Mouse (Mus musculus) right cerebral cortex, adult 2 months (tissue): ENCODE measurements around the gene Camta1.
A peak's percentile ranks its signal among the peaks of the same experiment; 100 is the strongest.

Experiments used
- DNase-seq, 2 experiments: peaks; one replicate each; pipeline ENCODE4 v3.0.0; 2021 to 2022; ENCODE audit warnings: low spot score in 2 of 2

The Camta1 gene

DNA sequence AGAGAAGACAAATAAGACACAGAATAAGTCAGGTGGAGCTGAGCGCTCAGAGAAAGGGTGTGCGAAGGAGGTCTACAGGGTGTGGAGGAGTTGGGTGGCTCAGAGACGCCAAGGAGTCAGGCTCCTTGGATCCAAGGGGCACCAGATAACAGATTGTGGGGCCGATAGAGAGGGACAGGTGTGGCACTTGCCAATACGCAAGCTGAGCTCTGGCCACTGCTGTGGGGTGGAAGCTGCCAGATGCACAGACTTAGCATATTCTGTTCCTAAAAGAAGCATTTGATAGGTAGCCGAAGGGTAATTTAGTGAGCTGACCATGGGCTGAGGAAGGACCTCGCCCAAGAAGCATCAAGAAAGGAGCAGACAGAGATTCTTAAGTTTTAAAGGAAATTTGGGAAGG lies 177.1 kb downstream of the Camta1 start:
- DNase-seq, result no peak

GRCm38 (mm10) chr4:151682831-151683488 lies 178.7 kb downstream of the Camta1 start:
- DNase-seq, result no peak

DNA sequence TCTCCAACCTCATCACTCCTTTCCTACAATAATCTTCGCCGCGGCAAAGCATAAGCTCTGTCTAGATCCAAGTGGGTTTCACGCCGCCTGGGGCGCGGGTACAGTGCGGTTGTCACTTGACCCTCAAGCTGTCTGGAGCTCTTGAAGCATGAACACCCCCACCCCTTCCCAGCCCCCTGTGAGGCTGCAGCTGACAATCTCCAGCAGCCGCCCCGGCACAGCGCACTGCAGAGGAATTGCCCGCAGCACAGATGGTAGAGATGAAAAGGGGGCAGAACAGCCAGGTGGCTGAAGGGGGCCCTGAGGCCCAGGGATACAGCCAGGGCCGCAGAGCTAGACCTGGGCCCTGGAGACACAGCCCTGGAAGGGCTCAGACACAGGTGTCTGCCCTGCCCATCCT lies 189.2 kb downstream of the Camta1 start:
- no peak for DNase-seq

DNA sequence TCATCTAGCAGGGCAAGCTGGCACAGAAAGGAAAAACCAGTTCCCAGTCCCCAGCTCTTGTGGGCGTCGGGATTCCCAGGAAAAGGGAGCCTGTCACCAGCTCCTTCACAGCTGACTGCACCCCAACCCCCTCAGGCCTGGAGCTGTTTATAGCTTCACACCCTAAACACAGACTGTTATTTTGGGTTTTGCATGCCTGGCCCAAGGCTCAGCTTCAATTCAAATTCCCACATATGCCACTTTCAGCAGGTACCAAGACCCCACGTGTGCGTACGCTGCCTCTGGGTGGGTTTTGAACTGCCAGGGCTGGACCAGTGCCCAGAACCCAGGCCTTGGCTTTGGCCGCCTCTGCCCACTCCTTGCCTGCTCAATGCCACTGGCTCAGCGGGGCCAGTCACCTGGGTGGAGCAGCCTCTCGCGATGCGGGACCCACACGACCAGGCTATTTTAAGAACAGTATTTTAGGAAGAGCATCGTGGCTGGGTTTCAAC lies 195.2 kb downstream of the Camta1 start:
- peak; percentile 65 to 70 for DNase-seq

DNA sequence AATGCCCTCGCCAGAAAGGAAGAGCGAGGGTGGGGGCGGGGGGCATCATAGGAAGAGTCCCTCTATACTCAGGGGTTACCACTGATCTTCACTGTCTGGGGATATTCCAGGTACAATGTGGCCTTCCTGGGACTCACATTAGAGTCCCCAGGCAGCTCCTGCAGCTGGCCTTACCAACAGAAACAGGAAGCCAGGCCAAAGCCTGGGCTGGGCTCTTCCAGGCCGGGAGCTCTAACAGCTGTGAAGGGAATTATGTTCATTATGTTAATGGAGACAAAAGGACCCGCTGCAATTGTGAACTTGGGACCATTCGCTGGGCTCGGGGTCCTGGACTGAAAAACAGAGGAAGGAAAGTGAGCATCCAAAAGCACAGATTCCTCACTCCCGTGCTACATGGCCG lies 200.2 kb downstream of the Camta1 start:
- no peak for DNase-seq

DNA sequence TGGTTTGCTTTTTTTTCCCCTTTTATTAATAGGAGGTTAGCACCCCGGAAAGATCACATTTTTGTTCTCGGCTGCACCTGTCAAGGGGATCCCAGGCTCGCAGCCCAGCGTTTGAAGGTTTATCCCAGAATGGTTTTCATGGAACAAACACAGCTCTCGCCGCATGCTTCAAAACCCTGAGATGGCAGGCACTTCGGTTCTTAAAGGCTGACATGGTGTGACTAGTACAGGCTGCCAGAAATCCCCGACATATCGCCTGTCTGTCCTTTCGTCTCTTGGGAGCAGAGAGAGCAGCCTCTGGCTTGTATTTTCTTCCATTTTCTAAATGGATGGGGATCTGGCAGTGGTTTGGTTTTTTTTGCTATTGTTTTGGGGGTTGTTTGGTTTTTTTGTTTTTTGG lies 205.2 kb downstream of the Camta1 start:
- no peak for DNase-seq

DNA sequence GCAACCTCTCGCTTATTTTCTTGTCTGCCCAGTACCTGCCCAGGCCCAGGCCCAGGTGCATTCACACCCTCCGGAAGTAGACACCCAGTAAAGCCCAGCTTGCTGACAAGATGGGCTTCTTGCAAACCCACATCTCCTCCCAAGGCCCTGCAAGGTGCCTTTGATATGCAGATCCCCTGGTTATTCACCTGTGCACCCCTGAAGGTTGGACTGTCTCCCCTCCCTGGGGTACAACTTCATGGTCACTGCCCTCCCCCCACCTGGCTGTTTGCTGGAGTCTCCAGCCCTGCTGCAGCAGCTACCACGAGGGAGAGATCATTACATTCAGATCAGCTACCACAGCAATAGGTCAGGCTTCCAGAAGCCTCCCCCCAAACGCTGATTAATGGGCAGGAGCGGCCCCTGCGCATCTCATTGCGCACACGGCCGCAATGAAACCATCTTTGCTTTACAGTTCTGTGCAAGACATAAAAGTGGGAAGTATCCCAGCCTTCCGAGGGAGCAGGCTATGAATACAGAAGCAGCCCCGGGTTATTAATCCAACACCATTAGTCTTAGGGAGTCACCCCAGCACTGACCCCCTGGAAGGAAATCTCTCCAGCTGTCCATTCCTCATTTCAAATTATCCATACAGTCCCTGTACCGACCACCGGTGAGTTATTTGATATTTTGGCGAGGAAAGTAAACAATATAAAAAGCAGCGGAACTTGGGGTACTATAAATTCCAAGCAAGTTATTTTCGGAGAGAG lies 205.9 kb downstream of the Camta1 start:
- no peak for DNase-seq

DNA sequence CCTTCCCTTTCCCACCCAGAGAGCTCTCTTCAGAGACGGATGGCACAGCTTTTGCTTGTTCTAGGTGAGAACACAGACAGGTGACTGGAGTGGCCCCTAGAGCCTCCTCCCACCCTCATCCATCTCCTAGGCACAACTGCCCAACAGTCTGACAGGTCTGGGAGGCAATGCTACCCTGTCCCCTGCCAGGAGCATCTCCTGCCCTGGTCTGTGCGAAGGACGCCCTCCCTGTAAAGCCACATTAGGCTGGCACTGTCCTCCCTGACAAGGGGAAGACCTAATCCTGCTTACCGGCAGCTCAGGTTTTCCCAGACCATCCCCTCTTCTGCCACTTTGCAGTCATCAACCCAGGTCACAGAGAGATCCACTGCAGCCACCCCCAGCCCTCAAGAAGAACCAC lies 206.4 kb downstream of the Camta1 start:
- no peak for DNase-seq

DNA sequence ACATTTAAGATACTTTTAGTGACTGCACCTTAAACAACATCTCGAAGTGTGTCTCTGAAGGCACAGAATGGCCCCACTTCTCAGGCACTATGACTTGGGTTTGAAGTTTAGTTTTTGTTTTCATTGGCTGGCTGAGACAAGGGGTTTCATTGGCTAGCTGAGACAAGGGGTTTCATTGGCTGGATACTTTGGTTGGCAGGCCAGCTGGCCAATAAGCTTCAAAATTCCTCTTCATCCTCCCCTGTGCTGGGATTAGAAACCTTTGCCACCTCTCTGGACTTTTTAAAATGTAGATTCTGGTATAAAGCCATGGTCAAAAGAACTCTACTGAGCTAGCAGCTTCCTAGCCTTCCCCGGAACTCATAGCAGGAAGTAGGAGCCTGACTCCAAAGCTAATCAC lies 219.3 kb downstream of the Camta1 start:
- DNase-seq, result no peak

DNA sequence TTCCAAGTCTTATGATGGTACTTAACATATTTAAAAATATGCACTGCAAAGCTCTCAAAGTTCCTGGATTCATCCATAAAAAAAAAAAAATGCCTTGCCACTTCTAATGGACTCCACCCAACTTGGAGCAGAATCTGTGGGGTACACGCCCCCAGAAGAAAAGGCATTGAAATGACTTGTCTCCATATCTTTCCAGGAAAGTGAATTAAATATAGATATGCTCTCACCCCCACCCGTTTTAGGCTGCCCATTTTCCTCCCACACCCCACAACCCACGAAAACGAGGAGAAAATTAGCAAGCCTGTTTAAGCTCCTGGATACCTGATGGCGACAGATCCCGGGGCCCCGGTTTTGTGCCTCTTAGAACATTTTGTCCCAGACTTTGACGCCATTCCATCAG lies 220.7 kb downstream of the Camta1 start:
- peak in 1 of 2 experiments; percentile 43 for DNase-seq

GRCm38 (mm10) chr4:151638941-151639340 lies 222.7 kb downstream of the Camta1 start:
- DNase-seq, result no peak

GRCm38 (mm10) chr4:151637348-151637747 lies 224.3 kb downstream of the Camta1 start:
- DNase-seq, result no peak

GRCm38 (mm10) chr4:151634771-151635170 lies 226.9 kb downstream of the Camta1 start:
- no peak for DNase-seq

GRCm38 (mm10) chr4:151633795-151634194 lies 227.9 kb downstream of the Camta1 start:
- no peak for DNase-seq

DNA sequence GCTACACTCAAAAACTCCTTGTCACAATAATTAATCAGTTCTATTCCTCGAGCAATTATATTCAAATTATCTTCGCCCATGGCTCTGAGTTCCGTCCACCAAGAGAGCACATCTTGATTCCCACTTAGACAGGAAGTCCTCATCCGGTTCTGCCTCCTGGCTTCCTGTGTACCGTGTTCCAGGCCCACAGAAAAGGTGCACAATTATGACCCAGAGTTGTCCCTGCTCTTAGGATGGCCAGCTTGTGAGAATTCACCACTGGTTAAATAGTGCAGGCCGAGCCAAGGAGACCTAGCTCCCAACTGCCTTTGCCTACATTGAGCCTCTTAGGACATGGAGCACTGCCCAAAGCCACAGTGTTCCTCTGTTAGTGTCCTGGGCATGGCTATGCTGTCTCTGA lies 229.4 kb downstream of the Camta1 start:
- no peak for DNase-seq

DNA sequence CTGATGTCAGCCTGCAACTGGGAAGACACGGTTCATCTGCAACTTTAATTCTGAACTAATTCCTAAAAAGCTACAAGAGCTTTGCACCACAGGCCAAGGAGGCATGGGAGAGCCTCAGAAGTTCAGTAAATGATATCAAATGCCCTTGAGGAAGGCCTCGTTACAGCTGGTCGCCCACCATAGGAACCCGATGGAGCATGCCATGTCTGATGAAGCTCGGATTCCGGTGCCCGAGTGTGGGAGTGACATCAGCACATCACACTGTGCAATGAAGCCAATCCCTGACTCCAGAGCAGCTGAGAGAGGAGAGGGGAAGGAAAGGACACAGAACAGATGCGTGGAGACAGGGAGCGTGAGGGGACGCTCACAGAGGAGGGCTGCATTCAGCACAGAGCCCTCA lies 231.0 kb downstream of the Camta1 start:
- no peak for DNase-seq

DNA sequence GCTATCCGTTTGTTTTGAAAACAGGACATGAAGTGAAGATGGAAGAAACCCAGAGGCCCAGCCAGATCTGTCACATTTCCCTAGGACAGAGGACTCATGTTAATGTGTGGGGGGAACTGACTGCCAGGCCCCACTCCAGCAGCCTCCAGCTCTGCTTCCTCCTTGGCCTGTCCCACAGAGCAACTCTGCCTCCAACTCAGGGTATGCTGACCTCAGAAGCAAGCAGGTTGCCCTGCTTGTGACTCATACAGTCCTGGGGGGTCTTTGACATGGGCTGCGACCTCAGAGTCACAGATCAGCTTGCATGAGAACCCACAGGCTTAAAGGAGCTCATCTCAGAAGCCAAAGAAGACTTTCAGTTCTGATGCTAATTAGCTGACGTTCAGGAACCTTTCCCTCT lies 231.4 kb downstream of the Camta1 start:
- DNase-seq, result no peak

- DNase-seq, result no peak
These were observed 242.1 kb downstream of the Camta1 start for GRCm38 (mm10) chr4:151619541-151620016.

GRCm38 (mm10) chr4:151618420-151619310 lies 243.0 kb downstream of the Camta1 start:
- DNase-seq, result no peak

DNA sequence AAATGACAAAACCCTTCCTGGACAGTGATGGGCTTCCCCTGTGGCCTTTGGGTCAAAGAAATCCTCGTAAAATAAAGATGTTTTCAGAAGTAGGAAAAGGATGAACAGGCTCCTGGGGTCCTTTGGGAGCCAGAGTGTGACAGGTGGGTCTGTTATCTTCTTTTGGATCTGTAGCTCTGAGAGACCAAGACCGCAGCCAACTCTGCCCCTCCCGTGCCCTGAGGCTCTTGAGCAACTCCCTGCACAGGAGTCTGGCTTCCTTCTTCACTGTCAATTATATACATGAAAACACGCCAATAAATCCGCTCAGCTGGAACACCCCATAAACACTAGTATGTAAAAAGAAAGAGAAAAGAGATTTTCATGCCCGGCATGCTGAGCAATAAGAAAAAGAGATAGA lies 250.1 kb downstream of the Camta1 start:
- DNase-seq, result no peak

DNA sequence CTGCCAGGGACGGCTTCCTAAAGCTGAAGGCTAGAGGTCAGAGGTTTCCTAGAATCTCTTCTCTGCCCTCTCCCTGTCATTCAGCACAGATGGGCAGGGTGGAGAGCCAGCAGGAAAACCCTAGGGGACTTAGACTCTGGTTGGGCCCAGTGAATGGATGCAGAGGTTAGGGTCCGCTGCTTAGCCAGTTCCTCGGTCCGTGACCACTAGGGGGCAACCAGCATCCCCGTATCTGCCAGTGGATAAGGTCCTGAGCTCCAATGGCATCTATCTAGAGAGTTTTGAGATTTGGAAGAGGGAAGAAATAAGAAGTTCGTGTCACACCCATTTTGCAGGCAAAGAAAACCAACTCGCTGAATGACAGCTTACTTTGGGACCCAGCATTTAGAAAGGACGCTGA lies 251.4 kb downstream of the Camta1 start:
- DNase-seq, result peak; percentile 60 to 67

DNA sequence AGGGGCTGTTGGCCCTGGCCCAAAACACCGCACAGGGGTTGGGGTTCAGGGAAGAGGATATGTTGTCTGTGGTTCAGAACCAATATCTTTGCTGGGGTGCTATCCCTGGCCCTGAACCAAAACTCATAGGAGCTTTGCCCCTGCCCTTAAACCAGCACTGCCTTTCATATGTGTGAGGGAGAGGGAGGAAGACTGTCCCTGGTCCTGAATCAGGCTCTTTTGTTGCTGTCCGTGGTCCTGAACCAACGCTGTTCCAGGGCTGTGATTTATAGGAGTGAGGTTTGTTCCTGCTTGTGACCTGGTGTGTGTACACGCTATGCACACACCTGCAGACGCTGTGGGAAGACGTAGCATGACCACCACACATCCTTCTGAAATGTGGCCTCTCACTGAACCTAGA lies 256.8 kb downstream of the Camta1 start:
- DNase-seq, result no peak
